Mouse (Mus musculus) embryonic fibroblast, embryonic 13.5 days (primary cell): Measurements from ENCODE around the gene Ddx39b. TPM values are rescaled to one million over a fixed set of nuclear protein-coding genes. Genes with fewer than 3 reads are reported as not detected.

ENCODE experiments used
- H3K27ac ChIP-seq: 2 replicates; pipeline ENCODE4 v1.5.1; 2012; ENCODE audit warnings: low read length, control low read depth, inconsistent platforms; ENCODE audit not compliant: insufficient read depth
- H3K4me1 ChIP-seq: 2 replicates; pipeline ENCODE4 v1.6.1; 2011; ENCODE audit warnings: low read length; ENCODE audit not compliant: control insufficient read depth, insufficient read depth
- H3K4me3 ChIP-seq: 2 replicates; pipeline ENCODE4 v1.5.1; 2011; ENCODE audit warnings: mild to moderate bottlenecking, control low read depth, low read length; ENCODE audit not compliant: insufficient read depth
- CTCF ChIP-seq: IDR thresholded peaks from 2 replicates; pipeline ENCODE4 v1.5.1; 2011; ENCODE audit warnings: mild to moderate bottlenecking, control low read depth, low read length, moderate library complexity, borderline replicate concordance; ENCODE audit not compliant: insufficient read depth
- POLR2A ChIP-seq: IDR thresholded peaks from 2 replicates; pipeline ENCODE4 v1.6.1; 2011; ENCODE audit warnings: low read depth, mild to moderate bottlenecking, control low read depth, low read length, moderate library complexity
- polyA plus RNA-seq: library from polyadenylated mRNA; stranded (reverse); fragments of >200 nt; gene quantifications from 2 replicates; pipeline ENCODE4 v1.2.4, GENCODE M21; 2011; ENCODE audit warnings: low read depth; ENCODE audit not compliant: missing spikeins, insufficient read length

Gene Ddx39b
- polyA plus RNA-seq, 1 experiment: 227 TPM

GRCm38 (mm10) chr17:35258492-35259478 is 17.2 kb downstream of the Ddx39b start:
- TF ChIP-seq POLR2A (no peak), CTCF (no peak)
- Histone ChIP-seq H3K4me1 (no peaks in the 10 kb centered on the region), H3K4me3 (no peak overlapping the region), H3K27ac (no peak overlapping the region)

- Histone ChIP-seq H3K27ac (no peak overlapping the region), H3K4me1 (no peaks in the 10 kb centered on the region), H3K4me3 (no peak overlapping the region)
- no peak for TF ChIP-seq CTCF
- TF ChIP-seq POLR2A: no peak
These were observed 18.1 kb downstream of the Ddx39b start for GRCm38 (mm10) chr17:35259621-35260020.

- no peak for TF ChIP-seq CTCF
- no peaks in the 10 kb centered on the region for H3K4me1 ChIP-seq
- H3K27ac ChIP-seq: no peak overlapping the region
- no peak overlapping the region for H3K4me3 ChIP-seq
These were observed 20.1 kb downstream of the Ddx39b start for GRCm38 (mm10) chr17:35261651-35262050.

- no peaks in the 10 kb centered on the region for H3K4me1 ChIP-seq
- TF ChIP-seq CTCF: no peak
- peak; percentile 88 for TF ChIP-seq POLR2A
- H3K27ac ChIP-seq: no peak within 1 kb of the TSS
- H3K4me3 ChIP-seq: peak within 1 kb of the TSS; percentile 56
These were observed 21.3 kb downstream of the Ddx39b start, which contains the start of gene H2-D1 for GRCm38 (mm10) chr17:35262664-35263522. Gene H2-D1, plus strand, starts transcription at chr17:35262730.

GRCm38 (mm10) chr17:35263523-35263883 is 22.0 kb downstream of the Ddx39b start:
- no peaks in the 10 kb centered on the region for H3K4me1 ChIP-seq
- no peak overlapping the region for H3K27ac ChIP-seq
- TF ChIP-seq POLR2A (no peak), CTCF (no peak)
- peak overlapping the region; percentile 56 for H3K4me3 ChIP-seq

- H3K4me1 ChIP-seq: no peaks in the 10 kb centered on the region
- H3K4me3 ChIP-seq: no peak overlapping the region
- H3K27ac ChIP-seq: no peak overlapping the region
- no peak for TF ChIP-seq CTCF
- TF ChIP-seq POLR2A: no peak
These were observed 26.0 kb downstream of the Ddx39b start for GRCm38 (mm10) chr17:35267399-35268086.

- Histone ChIP-seq H3K27ac (no peak overlapping the region), H3K4me1 (no peaks in the 10 kb centered on the region), H3K4me3 (no peak overlapping the region)
- TF ChIP-seq CTCF (no peak; the same call in 1 of the 2 replicates), POLR2A (no peak)
These were observed 28.3 kb downstream of the Ddx39b start for GRCm38 (mm10) chr17:35269653-35270347.

- Histone ChIP-seq H3K4me3 (no peak overlapping the region), H3K27ac (no peak overlapping the region), H3K4me1 (no peaks in the 10 kb centered on the region)
- TF ChIP-seq POLR2A: no peak
These were observed 30.7 kb downstream of the Ddx39b start for GRCm38 (mm10) chr17:35272249-35272648.

GRCm38 (mm10) chr17:35274770-35275169 is 33.2 kb downstream of the Ddx39b start:
- Histone ChIP-seq H3K4me3 (no peak overlapping the region), H3K27ac (no peak overlapping the region), H3K4me1 (no peaks in the 10 kb centered on the region)
- no peak for TF ChIP-seq POLR2A
- peak; percentile 79 for TF ChIP-seq CTCF
